Mouse (Mus musculus) layer of hippocampus, postnatal 14 days (tissue): ENCODE results near the gene Fktn. TPM values are rescaled to one million over a fixed set of nuclear protein-coding genes. Genes with fewer than 3 reads are reported as not detected.
"Not testable (repeated sequence)": the region's sequence is repeated elsewhere in the genome, so short reads cannot be mapped to it uniquely, and the experiment has no call there.

ENCODE experiments used
- DNase-seq, 2 experiments: peaks; one replicate each; pipeline ENCODE4 v3.0.0; 2021 to 2022; ENCODE audit warnings: low spot score in 2 of 2, mixed read lengths in 1 of 2
- total RNA-seq, 2 experiments: library from RNA; stranded (reverse); gene quantifications; 2 replicates each; pipeline ENCODE4 v1.2.3; 2021

Gene Fktn
- total RNA-seq, 2 experiments from 2014 or later = 29.6 to 30.1 TPM

GRCm38 (mm10) chr4:53770958-53771735, 57.3 kb downstream of the Fktn start:
- DNase-seq = no peak

DNA sequence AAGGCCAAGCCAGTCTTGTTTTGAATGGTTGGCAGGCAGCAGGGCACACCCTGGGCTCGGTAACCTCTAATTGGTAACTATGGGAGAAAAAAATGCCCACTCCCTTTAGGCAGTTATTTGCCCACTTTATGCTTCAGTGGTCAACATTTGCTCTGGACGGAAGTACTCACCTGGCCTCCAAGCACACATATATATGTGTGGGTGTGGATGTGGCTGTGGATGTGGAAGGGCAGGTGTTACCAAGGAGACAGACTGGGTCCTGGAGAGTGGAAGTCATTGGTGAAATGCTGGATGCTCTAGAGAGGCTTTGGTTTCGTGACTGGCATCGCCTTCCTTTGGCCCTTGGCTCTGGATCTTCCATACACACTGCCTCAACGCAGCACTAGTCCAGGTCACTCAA, 58.2 kb downstream of the Fktn start:
- no peak for DNase-seq

DNA sequence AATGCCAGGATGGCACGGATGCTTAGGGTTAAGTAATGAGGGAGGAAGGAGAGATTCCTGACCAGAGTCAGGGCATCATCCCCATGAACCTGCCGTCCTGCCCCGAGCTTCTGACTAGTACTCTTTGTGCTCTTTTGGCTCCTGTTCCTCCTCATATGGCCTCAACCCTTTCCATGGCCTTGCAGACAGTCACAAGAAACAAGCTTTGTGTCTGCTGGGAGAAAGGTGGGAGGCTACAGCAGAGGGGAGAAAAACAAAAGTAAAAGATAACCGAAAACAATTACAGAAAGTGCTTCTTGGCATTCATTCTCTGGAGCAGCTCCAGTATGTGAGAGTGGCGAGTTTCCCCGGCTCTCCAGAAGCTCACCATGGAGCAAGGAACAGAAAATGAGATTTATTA, 60.1 kb downstream of the Fktn start:
- DNase-seq = no peak

GRCm38 (mm10) chr4:53781396-53781795, 67.6 kb downstream of the Fktn start:
- no peak for DNase-seq

- DNase-seq = no peak
These were observed 68.6 kb downstream of the Fktn start for GRCm38 (mm10) chr4:53782216-53783070.

GRCm38 (mm10) chr4:53785746-53786398, 72.1 kb downstream of the Fktn start:
- DNase-seq = no peak

- DNase-seq = no peak
These were observed 73.1 kb downstream of the Fktn start for GRCm38 (mm10) chr4:53786851-53787250.

GRCm38 (mm10) chr4:53789346-53789745, 75.5 kb downstream of the Fktn start:
- DNase-seq = no peak

DNA sequence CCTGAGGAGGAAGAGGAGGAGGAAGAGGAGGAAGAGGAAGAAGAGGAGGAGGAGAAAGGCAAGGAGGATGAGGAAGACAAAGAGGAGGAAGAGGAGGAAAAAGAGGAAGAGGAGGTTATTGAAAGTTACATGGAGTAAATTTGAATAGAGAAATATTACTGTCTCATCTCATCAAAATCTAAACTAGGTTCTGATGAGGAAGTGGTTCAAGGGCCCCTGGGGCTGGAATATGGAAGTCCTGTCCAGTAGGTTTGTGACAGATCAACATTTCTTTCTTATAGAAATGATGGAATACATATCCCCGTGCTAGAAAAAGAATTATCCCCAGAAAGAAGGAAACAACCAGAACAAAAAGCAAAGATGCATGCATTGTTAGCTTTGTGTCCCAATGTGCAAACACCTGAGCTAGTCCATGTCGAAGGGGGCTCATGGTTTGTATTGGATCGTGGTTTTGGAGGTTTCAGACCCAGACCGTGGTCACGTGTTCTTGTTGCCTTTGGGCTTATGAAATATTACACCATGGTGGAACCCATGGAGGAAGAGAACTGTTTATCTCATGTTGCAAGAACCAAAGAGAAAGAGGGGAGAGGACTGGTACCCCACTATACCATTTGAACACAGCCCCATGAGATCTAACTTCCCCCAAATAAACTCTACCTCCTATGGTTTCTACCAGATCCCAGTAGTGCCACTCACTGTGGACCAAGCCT, 80.6 kb downstream of the Fktn start:
- no peak for DNase-seq

GRCm38 (mm10) chr4:53795086-53795485, 81.3 kb downstream of the Fktn start:
- DNase-seq = no peak

- no peak for DNase-seq
These were observed 81.9 kb downstream of the Fktn start for GRCm38 (mm10) chr4:53795706-53796105.

DNA sequence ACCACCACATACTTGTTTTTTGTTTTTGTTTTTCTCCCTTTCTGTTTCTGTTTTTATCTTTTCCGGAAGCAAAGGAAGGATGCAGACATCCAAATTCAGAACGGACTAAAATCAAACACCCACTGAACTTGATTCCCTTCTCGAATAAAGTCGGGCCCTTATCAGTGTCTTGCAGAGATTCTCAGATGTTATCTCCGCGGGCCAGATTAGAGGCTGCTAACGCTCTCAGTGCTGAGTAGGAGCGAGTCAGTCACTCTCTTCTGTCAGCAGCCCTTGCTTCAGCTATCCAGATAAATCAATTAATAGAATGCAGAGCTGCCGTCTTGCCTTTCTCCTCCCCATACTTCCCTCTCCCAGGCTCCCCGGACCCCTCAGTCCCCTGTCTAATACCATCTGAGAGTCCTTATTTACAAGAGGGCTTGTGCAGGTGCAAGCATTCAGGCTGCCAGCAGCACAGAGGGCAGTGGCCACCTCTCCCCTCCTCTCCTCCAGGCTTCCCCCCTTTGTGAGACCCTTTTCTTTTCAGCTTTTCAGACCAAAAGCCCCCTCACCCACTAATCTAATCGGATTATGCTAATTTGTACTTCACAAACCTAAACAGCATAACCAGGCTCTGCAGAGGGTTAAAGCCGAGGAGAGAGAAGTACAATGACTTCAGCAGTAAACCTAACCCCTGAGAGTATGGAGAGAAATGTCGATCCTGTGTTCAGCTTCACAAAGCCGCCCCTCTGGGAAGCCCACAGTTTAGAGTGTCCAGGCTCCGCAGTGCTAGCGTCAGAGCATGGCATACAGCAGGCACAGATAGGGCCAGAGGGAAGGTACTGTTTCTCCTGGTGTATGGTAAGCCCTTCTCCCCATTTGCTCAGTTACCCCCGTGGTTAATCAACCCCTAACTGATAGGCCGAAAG, 83.3 kb downstream of the Fktn start:
- DNase-seq = no peak

GRCm38 (mm10) chr4:53798896-53799676, 85.3 kb downstream of the Fktn start:
- DNase-seq = no peak

DNA sequence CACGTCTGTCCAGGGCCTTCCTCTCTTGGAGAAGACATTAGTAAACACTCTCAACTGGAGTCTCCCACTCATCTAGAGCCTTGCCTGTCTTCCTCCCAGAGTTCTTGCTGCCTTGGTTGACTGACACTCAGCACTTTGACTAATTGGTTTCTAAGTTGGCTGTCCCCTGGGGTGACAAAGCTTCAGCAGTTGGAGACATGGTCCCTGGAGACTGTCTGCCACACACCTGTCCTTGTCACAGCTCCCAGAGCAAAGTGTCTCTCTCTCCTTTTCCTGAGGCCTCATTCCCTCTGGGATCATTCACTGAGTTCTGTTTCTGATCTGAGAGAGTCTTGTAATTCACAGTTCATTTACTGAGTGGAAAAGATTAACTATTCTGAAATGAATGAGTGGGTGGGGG, 86.0 kb downstream of the Fktn start:
- DNase-seq = no peak

DNA sequence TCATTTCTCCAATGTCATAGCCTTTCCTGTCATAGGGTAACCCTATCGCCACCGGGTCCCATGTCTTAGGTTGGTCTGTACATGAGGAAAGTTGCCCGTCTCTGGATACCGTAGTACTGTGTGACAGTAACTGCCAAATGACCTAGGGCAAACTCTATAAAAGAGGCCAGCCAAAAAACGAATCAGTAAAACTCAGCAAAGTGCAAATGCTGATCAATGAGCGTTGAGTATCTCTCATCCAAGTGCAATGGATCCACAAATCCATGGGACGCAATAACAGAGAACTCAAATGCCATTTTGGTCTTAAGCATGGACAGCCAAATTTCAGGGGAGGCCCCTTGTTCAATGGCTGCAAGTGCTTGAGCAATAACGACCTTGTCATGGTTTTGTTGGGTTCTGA, 89.9 kb downstream of the Fktn start:
- not testable (repeated sequence) for DNase-seq

DNA sequence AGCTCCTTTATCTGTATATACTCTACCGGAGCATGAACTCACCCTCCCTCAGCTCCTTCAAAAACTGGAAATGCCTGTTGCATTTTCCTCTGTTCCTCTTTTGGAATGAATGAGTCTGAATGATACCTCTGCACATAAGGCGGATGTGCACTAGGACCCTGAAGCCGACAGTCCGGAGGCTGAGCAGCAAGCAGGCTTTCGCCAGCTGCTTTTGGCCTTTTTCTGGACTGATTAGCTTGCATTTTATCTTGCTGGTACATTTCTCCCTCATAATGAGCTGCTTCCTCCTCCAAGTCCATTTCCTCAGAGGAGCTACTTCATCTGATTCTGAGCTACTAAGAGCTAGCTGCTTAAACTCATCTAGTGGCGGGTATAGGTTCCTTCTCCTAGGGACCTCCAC, 92.6 kb downstream of the Fktn start:
- not testable (repeated sequence) for DNase-seq

- DNase-seq = no peak
These were observed 104.5 kb downstream of the Fktn start for GRCm38 (mm10) chr4:53818320-53818719.

GRCm38 (mm10) chr4:53823697-53824096, 109.9 kb downstream of the Fktn start:
- DNase-seq = no peak

- DNase-seq = no peak
These were observed 111.0 kb downstream of the Fktn start for GRCm38 (mm10) chr4:53824831-53825230.
